Mouse (Mus musculus): ENCODE results near the gene Gpr162. TPM values are rescaled to one million over a fixed set of nuclear protein-coding genes. Genes with fewer than 3 reads are reported as not detected.
"Not testable (repeated sequence)": the region's sequence is repeated elsewhere in the genome, so short reads cannot be mapped to it uniquely, and the experiment has no call there.

Gene Gpr162
- total RNA-seq, 2 experiments from 2014 or later = 184 to 196 TPM

GRCm38 (mm10) chr6:124847305-124847704 is 16.5 kb downstream of the Gpr162 start:
- DNase-seq (ENCODE audit: extremely low spot score in 1 of 2, low spot score in 1 of 2) = peak; percentile 97 to 100

DNA sequence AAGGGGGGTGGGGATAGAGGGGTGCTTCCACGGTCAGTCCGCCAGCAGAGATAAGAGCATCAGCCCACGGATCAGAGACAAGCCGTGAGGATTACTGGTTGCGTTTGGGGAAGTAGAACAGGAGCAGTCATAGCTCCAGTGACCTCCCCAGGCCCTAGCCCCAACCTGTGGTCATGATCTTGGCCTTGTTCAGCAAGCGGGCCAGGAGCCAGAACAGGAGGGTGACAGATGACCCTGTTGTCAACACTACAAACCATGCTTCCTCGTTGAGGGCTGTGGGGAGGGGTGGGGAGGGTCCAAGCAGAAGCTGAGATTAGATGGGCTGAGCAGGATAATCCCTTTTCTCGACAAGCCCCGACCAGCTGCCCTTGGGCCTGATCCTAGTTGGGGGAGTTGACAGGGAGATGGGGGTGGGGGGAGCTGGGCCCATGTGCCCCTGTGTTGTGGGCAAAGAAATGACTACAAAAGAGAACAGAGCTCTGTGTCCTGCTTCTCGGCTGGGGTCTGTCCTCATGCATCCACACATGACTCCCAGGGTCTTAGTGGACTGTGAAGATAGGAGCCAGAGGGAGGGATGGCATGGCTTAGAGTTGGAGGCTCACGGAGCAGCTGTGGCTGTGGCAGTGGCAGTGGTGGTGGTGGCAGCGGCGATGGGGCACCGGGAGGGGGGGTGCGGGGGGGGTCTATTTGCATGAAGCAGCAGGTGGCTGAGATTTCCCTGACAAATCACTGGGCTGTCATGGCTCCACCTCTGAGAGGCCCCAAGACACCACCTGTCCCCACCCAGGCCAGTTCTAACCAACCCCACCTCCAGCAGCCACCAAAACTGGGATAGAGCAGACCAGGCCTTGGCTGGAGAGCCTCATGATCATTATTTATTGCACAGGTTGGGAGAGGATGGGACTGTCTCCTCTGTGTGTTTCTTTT is 23.3 kb downstream of the Gpr162 start, which contains the start of gene Gnb3:
Gnb3 (minus strand) TSS at position 35 of the 927 bp plus-strand sequence.
- DNase-seq (ENCODE audit: extremely low spot score in 1 of 2, low spot score in 1 of 2) = no peak

GRCm38 (mm10) chr6:124839805-124840204 is 24.0 kb downstream of the Gpr162 start:
- DNase-seq (ENCODE audit: extremely low spot score in 1 of 2, low spot score in 1 of 2) = no peak

DNA sequence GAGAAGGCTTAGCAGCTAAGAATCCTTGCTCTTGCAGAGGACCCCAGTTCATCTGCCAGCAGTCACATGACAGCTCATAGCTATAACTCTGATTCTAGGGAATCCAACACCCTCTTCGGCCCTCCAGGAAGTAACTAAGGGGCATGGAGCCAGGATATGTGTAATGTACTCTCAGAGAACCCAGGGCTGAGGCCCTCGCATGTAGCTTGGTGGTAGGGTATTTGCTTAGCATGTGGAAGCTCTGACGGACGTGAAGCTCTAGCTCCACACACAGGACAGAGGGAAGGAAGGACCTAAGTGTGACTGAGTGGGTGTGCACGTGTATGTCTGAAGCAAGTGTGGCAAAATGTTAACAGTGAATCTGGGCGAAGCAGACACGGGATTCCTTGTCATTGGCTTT is 27.4 kb downstream of the Gpr162 start:
- no peak for DNase-seq (ENCODE audit: extremely low spot score in 1 of 2, low spot score in 1 of 2)

DNA sequence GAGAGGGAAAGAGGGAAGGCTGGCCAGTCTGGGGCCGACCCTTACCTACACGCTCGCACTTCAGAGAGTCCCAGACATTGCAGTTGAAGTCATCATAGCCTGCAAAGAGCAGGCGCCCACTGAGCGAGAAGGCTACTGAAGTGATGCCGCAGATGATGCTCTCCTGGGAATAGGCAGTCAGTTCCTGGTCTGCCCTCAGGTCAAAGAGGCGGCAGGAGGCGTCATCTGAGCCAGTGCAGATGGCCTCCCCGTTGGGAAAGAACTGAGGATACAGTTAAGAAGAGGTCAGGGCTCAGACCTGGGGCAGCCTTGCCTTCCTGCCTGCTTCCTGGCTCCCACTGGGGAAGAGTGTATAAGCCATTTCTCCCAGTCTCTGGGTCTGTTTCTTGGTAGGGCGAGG is 28.3 kb downstream of the Gpr162 start:
- no peak for DNase-seq (ENCODE audit: extremely low spot score in 1 of 2, low spot score in 1 of 2)

- no peak for DNase-seq (ENCODE audit: extremely low spot score in 1 of 2, low spot score in 1 of 2)
Measured at GRCm38 (mm10) chr6:124834512-124835081, 29.2 kb downstream of the Gpr162 start.

DNA sequence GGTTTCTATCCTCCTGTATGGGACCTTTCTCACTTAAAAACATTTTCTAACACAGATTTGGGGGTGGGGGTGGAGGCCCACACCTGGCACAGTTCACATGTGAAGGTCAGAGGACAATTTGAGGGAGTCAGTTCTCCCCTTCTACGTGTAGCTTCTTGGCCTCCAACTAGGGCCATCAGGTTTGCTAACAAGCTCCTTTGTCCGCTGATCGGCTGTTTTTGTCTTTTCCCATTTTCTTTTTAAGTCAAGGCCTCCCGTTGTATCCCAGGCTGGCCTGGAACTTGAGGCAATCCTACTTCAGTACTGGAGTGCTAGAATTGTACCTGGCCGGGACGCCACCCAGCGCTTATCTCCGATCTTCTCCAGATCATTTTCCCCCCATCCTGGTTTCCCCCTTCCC is 32.1 kb downstream of the Gpr162 start:
- DNase-seq (ENCODE audit: extremely low spot score in 1 of 2, low spot score in 1 of 2) = no peak

GRCm38 (mm10) chr6:124831199-124831598 is 32.6 kb downstream of the Gpr162 start:
- not testable (repeated sequence) for DNase-seq (ENCODE audit: extremely low spot score in 1 of 2, low spot score in 1 of 2)

DNA sequence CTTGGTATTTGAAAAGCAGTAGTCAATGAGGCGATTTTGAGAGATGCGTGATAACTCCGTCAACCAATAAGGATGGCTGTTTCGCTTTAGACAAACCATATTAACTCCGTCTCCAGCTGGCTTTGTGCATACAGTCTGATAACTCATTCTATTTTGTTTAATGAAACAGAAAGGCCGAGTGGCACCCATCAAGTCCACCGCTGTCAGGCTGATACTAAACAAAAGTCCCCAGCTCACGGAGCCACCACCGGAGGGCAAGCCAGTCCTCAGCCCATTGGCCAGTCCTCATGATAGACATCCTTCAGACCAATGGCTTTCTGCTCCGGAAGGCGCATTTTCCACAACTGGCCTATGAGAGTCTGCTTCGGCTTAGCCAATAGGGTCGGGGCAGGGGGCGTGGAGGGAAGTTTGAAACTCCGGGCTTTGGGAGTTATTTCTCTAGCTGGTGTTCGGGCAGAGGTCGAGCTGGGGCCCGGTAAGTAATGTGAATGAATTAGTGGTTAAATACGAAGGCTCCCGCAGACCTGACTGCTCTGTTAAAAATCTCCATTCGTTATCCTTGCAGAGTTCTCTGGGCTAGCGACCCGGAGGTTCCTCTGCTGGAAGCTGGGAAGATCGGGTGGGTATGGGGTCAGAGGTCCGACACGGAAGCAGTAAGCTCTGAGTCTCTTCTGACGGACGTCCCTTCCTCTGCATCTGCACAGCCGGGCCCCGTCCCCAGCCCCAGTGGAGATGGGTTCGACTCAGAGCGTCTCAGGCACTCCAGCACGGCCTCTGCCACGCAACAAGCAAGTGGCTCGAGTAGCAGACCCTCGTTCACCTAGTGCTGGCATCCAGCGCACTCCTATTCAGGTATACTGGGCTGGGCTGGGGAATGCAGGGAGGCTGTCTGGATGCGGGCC is 33.7 kb downstream of the Gpr162 start:
- DNase-seq (ENCODE audit: extremely low spot score in 1 of 2, low spot score in 1 of 2) = peak; percentile 69 to 82

DNA sequence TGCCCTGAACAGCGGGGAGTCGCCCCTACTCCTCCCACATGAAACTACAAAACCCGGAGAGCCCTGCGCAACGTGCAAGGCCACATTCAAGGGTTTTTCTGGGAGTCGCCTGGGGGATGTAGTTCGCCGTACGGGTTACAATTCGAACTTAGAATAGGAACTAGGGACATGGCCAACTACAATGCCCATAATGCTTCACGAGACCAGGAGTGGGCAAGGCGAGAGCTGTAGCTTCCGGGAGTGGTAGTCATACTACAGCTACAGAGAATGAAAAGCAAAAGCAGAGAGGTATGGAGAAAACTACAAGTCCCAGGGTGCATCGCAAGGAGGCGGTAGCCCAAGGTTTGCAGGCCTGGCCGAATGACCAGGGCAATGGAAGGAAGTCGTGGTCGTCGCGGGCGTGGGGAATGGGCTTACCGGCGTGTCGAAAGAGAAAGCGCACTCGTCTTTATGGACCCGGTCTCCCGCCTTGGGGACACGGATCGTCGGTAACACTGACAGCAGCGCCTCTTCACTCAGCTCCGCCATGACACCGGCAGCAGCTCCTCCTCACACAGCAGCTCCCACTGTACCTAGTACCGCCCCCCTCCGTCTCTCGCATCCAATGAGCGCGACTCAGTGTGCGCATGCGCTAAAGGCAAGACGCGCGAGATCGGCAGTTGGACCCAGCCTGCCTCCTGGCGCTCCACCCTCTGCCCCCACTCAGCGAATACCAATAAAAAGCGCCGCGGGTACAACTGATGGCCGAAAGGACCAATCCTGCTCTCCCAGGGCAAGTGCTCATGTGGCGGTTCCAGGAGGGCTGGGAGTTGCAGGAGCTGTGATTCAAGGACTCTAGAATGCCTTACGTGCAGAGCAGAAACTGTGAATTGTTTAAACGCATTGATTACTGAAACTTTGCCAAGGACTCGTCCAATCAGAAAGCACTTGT is 34.6 kb downstream of the Gpr162 start, which contains the start of the genes Usp5 and Cdca3:
Usp5 (minus strand) TSS at position 617 of the 931 bp plus-strand sequence.
Cdca3 (plus strand) TSS at position 680 of the 931 bp plus-strand sequence.
- peak; percentile 86 to 97 for DNase-seq (ENCODE audit: extremely low spot score in 1 of 2, low spot score in 1 of 2)

- DNase-seq (ENCODE audit: extremely low spot score in 1 of 2, low spot score in 1 of 2) = no peak
Measured at GRCm38 (mm10) chr6:124828101-124828592, 35.6 kb downstream of the Gpr162 start.

DNA sequence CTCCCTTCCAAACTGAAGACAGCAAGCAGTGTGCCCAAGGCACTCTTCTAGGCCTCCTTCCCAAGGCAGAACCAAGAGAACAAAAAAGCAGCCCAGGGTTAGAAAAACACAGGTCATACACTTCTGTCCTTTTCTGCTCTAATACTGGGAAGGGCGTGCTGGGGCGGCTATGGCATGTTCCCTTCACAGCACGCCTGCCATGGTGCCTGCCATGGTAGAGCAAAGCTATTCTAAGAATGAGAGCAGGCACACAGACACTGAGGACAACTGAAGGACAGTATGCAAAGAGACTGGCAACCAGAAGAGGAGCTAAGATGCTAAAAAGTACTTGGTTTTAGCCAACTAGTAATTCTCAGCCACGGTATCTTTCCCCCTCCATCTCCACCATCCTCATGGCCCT is 41.7 kb downstream of the Gpr162 start:
- DNase-seq (ENCODE audit: extremely low spot score in 1 of 2, low spot score in 1 of 2) = no peak

DNA sequence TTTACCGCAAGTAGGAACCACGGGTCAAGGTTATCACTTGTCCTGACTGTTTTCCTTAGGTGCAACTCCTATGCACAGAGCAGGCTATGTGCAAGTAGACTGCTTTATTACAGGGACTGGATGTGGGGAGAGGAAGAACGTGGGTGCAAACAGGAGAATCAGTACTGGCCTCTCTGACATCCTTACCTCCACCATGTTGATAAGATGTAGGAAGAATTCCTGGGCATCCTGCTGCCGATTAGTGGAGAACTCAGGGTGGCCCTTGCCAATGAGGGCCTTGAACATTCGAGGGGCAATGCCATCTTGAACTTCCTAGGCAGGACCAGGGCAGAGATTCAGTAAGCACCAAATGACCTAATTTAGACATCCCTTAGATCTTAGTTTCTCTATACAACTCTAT is 42.9 kb downstream of the Gpr162 start:
- no peak for DNase-seq (ENCODE audit: extremely low spot score in 1 of 2, low spot score in 1 of 2)

DNA sequence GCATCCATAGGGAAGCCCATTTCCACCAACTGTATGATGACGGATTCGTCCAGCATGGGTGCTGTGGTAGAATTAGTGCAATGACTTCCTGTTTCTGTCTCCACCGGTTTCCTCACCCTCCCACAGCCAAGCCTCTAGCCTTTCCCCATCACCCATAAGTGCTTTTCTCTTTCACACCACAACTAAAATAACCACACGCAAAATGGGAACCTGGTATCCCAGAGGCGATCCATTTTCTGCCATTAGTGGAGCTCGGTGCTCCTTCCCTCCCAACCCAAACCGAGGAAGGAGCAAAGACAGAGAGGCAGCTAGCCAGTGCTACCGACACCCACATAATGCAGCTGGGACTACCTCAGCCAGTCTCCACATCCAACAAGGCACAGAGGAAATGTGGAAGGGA is 45.8 kb downstream of the Gpr162 start:
- no peak for DNase-seq (ENCODE audit: extremely low spot score in 1 of 2, low spot score in 1 of 2)

- no peak for DNase-seq (ENCODE audit: extremely low spot score in 1 of 2, low spot score in 1 of 2)
Measured at GRCm38 (mm10) chr6:124817563-124817962, 46.2 kb downstream of the Gpr162 start.

GRCm38 (mm10) chr6:124817125-124817524 is 46.7 kb downstream of the Gpr162 start:
- DNase-seq (ENCODE audit: extremely low spot score in 1 of 2, low spot score in 1 of 2) = no peak

DNA sequence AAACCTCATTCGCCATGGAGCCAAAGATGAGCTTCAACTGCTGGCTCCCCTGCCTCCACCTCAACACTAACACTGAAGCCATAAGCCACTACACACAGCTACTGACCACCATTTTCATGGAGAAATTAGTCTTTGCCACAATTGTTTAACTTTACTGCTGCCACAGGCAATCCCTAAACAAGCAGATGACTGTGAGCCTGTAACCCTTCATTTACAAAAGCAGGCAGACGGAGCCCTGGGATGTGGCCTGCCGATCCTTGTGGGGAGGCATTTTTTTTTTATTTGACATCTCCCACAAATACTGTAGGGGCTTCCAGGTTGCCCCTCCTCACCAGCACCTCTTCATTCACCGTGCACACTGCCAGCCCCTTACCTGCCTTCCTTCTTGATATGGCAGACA is 47.2 kb downstream of the Gpr162 start:
- no peak for DNase-seq (ENCODE audit: extremely low spot score in 1 of 2, low spot score in 1 of 2)

- DNase-seq (ENCODE audit: extremely low spot score in 1 of 2, low spot score in 1 of 2) = no peak
Measured at GRCm38 (mm10) chr6:124814858-124815774, 48.7 kb downstream of the Gpr162 start.
